Mouse (Mus musculus) olfactory bulb, adult 2 months (tissue): ENCODE measurements around the gene Qk.

Experiments used
- CTCF ChIP-seq: fragments of 200-500 bp; IDR thresholded peaks from 2 replicates; pipeline ENCODE4 v1.5.1; 2012; ENCODE audit warnings: low read depth, mild to moderate bottlenecking, low read length, moderate library complexity; ENCODE audit not compliant: insufficient read depth
- POLR2A ChIP-seq: fragments of 200-500 bp; IDR thresholded peaks from 2 replicates; pipeline ENCODE4 v1.6.1; 2012; ENCODE audit warnings: mild to moderate bottlenecking, low read depth, low read length, moderate library complexity; ENCODE audit not compliant: insufficient read depth

DNA sequence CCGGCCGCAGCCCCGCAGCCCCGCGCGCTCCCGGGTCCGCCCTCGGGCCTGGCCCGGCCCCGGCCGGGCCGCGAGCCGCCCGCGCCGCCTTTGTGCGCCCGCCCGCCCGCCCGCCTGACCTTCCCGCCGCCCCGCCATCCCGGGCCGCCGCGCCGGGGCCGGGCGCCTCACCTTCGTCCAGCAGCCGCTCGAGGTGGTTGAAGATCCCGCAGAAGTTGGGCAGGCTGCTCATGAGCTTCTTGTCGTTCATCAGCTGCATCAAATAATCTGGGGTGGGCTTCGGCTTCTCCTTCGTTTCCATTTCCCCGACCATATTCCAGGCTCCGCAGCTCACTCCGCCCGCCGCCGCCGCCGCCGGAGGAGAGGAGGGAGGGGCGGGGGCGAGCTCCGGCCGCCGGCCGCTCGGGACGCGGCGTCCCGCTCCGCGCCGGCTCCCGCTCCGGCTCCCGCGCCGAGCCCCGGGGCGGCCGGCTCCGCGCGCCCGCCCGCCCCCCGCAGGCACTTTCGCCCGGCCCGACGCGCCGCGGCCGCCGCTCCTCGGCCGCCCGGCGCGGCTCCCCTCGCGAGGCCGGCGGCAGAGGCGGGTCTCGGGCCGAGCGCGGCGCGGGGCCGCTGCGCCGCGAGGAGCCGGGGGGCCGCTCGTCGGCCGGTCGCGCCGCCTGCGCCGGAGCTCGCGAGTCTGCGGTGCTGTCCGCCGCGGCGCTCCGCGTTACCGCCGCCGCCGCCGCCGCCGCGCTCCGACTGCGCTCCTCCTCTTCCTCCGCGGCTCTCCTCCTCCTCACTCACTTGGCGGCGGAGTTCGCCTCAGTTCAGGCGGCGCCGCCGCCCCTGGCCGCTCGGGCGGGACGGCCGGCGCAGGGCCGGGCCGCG lies 858 bp downstream of the Qk start:
- peak; percentile 40; the same call in 1 of the 2 replicates for TF ChIP-seq POLR2A
- no peak for TF ChIP-seq CTCF
